Mouse (Mus musculus): ENCODE results near the gene Ilf2. TPM values are rescaled to one million over a fixed set of nuclear protein-coding genes. Genes with fewer than 3 reads are reported as not detected.

Gene Ilf2
- total RNA-seq (2015): 51.8 and 57.3 TPM in 2 replicates
- 103 and 111 TPM in 2 replicates for total RNA-seq (2017)

DNA sequence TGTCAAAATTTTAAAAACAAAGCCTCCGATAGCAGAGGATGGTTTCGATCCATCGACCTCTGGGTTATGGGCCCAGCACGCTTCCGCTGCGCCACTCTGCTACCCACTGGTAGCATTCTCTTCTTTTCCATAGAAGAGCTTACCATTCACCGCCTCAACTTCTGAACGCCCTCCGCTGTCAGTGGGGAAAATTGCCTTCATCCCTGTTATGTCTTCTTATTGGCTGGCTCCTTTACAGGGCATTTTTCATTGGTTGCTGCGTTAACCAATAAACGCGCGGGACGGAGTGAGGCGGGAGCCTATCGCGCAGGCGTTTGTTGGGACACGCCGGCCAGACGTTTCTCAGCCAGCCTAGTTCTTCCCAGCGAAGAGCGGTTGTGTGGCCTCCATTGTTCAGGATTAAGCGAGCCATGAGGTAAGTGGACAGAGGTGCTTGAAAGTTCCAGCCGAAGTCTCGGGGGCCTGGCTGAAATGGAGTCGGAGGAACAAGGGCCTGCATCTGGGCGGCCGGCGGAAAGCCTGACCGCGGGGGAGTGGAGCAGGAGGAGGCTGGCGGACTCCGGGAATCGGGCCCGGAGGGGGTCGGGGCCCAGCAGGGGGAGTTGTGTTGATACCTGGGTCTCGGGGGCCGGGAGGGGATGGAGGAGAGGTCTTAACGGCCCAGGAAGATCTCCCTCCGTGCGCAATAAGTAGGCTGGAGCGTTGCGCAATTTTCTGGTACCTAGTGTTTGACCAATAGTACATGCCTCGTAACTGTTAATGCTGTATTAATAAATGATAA is at the start of gene Ilf2:
TSS of gene Ilf2 (plus strand) at position 296 of the 781 bp plus-strand sequence.
- peak; percentile 98 for ATAC-seq (ENCODE audit: poor library complexity, severe bottlenecking)

DNA sequence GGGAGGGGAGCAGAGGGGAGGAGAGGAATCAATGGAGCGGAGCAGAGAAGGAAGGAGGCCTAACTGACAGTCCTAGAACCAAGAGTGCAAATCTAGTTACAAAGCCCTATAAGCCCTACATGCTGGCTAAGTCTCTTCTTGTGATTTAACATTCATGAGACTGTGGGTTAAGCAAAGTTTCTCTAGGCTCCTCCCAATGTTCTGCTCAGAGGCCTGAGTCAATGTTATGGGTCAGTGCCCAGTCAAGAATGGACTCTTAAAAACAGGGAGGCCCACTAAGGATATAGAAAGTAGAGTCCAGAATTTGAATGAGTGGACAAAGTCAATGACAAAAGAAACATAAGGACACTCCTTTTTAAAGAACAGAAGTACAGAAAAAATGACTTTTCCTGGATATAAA is 48.4 kb upstream of the Ilf2 start:
- no peak for ATAC-seq (ENCODE audit: poor library complexity, severe bottlenecking)

DNA sequence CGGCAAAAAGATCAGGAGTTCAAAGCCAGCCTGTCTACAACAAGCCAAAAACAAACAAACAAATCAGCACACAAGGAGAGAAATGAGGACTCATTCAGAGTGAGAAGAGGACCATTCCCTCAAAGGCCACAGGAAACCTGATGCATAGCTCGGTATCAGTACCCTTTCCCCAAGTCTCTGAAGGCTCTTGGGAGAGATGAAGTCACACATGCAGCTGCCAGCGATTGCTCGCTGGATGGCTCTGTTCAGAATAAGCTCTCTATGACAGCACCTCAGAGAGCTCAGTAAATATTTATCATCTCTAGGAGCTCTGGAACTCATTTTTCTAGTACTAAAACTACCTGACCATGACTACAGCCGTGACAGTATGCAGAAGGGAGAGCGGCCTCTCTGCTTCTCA is 47.7 kb upstream of the Ilf2 start:
- ATAC-seq (ENCODE audit: poor library complexity, severe bottlenecking): no peak

DNA sequence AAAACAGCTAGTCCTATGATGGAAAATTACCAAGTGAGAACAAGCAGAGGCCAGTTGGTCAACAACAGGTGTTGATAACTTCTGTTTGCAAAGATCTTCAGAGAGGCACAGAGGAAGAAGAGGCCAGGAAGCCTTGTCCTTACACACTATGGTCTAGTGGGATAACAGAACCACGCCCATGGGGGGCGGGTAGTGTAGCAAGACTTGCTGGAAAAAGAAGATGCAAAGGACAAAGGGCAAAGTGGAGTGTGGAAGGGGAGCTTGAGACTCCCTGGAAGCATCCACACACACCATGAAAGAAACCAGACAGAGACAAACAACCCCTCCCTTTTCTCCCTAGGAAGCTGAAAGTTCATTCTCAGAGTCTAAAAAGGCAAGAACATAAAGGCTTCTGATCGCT is 46.4 kb upstream of the Ilf2 start:
- no peak for ATAC-seq (ENCODE audit: poor library complexity, severe bottlenecking)

GRCm38 (mm10) chr3:90432348-90432747 is 43.6 kb upstream of the Ilf2 start:
- ATAC-seq (ENCODE audit: poor library complexity, severe bottlenecking): no peak

- ATAC-seq (ENCODE audit: poor library complexity, severe bottlenecking): peak; percentile 44
Measured at GRCm38 (mm10) chr3:90432811-90433219, 43.1 kb upstream of the Ilf2 start.

DNA sequence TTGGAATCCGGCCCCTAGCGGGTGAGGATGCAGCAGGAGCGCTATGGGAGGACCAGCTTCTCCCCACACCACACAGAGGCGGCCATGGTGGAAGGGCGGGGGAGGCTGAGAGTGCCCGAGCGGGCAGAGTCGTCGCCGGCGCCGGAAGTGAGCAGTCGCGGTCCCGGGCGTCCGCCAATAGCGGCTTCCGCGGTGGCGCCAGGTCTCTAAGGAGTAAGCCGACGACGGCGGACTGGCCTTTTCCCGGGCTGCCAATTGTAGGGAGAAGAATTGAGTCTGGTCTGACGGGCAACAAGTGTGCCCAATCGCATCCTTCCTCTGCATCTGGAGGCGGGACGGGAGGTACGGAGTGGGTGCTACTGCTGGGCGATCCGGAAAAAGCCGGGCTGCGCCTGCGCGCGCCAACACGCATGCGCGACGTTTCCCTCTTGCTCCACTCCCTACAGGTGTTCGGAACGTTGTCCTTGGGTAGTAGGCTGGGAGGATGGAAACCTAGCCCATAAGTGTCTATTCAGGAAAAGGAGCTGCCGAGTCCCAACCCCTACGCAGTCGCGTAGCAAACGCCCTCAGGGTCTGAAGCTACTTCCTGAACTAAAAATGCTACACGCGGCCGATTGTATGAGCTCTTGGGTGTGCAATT is 42.4 kb upstream of the Ilf2 start, which contains the start of gene Ints3:
TSS of gene Ints3 (minus strand) at position 242 of the 640 bp plus-strand sequence.
- peak; percentile 97 for ATAC-seq (ENCODE audit: poor library complexity, severe bottlenecking)

DNA sequence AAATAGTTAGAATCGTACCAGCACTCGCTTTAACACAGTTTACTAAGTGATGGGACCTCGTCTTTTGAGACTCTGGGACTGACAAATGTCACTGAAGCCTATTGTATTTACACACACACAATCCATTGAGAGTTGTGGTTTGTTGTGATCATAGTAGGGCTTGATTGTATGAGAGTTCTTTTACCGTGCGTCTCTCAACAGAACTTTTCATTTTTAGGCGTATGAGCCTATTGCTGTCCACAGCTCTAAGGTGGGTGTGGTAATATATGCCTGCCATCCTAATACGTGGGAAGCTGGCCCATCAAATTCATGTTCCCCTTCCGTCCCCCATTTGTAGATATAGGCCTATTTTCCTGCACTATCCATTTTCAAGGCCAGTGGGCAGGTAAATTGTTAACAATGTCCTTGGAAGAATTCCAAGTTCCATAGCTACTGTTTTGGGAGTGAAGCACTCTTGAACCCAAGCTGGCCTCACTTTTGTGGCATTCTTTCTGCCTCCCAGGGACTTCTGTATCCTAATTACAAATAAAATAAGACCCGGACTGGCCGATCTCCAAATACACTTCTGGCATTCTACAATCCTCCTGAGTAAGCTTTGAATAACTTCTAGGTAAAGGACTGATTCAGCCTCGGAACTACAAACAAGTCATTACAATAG is 41.7 kb upstream of the Ilf2 start:
- ATAC-seq (ENCODE audit: poor library complexity, severe bottlenecking): no peak

DNA sequence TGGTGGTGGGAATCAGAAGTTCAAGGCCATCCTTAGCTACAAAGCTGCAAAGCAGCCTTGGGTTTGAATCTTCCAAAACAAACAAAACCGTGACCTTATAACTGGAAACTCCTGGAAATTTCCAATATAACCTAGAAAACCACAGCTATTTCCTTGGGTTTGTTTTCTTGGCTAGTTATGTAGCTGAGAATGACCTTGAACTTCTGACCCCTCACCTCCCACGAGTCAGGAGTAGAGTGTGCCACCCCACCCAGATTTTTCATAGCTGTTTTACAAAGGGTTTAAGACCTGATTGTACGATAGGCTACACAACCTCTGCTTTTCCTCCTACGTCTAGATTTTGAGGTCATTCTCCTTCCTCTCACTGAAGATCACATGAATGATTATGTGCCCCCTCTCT is 38.8 kb upstream of the Ilf2 start:
- ATAC-seq (ENCODE audit: poor library complexity, severe bottlenecking): no peak

DNA sequence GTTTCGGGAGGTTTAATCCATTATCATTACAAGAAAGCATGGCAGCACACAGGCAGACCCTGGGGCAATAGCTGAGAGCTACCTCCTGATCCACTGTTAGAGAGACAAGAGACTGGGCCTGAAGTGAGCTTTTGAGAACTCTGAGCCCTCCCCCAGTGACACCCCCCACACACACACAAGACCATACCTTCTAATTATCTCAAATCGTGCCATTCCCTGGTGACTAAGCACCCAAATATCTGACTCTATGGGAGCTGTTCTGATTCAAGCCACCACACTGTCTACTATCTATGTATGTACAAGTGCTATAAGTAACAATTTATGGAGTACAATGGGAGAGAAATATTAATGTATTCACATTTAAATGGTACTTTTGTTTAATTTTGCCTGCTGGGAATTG is 35.2 kb upstream of the Ilf2 start:
- no peak for ATAC-seq (ENCODE audit: poor library complexity, severe bottlenecking)

GRCm38 (mm10) chr3:90443977-90444376 is 31.9 kb upstream of the Ilf2 start:
- no peak for ATAC-seq (ENCODE audit: poor library complexity, severe bottlenecking)

- no peak for ATAC-seq (ENCODE audit: poor library complexity, severe bottlenecking)
Measured at GRCm38 (mm10) chr3:90445417-90446200, 30.3 kb upstream of the Ilf2 start.

DNA sequence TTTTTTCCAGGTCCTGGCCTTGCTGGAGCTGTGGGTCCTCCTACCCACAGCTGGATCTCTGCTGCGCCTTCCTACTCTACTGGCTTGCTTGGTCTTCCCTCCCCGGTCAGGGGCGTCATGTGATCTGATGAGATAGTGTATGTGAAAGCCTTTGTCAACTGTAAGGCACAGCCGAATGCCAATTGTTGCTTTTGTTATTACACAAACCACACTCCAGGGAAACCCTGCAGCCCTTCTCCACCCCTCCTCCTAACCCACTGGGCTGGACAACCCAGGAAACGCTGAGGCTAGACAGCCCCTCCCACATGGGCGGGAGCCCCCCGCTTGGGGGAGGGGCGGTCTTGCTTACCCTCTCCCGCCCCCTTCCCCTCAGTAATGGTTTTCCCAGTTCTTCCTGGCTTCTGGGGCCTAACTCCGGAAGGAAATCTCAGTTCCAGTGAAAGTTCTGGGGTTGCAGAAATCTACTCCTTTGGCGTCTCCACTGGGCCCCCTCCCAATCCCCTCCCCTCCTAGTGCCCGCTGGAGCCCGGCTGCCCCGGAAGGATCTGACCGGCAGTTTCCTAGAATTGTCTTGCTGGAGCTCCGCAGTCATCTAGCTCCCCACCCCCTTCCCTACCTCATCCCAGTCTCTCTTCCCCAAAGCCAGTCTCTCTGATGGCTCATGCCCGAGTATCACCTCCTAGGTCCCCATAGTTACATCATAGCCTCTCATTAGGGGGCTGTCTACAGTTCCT is 29.4 kb upstream of the Ilf2 start:
- ATAC-seq (ENCODE audit: poor library complexity, severe bottlenecking): peak; percentile 69

- ATAC-seq (ENCODE audit: poor library complexity, severe bottlenecking): no peak
Measured at GRCm38 (mm10) chr3:90447123-90447494, 28.8 kb upstream of the Ilf2 start.

DNA sequence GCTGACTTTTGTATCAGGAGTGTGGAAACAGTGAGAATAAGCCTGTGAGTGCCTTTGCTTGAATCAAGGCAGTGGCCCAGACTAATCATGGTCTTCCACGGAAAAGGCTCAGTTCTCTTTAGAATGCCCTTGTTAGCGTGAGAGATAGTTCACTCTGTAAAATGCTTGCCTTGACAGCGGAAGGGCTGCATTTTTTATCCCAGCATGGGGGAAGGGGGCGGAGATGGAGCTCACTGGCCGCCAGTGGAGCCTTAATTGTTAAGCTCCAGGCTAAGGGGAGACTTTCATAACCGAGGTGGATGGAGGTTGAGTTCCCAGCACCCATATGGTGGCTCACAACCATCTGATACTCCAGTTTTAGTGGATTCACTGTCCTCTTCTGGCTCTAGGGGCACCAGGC is 27.3 kb upstream of the Ilf2 start:
- ATAC-seq (ENCODE audit: poor library complexity, severe bottlenecking): no peak

GRCm38 (mm10) chr3:90450874-90451273 is 25.1 kb upstream of the Ilf2 start:
- no peak for ATAC-seq (ENCODE audit: poor library complexity, severe bottlenecking)

DNA sequence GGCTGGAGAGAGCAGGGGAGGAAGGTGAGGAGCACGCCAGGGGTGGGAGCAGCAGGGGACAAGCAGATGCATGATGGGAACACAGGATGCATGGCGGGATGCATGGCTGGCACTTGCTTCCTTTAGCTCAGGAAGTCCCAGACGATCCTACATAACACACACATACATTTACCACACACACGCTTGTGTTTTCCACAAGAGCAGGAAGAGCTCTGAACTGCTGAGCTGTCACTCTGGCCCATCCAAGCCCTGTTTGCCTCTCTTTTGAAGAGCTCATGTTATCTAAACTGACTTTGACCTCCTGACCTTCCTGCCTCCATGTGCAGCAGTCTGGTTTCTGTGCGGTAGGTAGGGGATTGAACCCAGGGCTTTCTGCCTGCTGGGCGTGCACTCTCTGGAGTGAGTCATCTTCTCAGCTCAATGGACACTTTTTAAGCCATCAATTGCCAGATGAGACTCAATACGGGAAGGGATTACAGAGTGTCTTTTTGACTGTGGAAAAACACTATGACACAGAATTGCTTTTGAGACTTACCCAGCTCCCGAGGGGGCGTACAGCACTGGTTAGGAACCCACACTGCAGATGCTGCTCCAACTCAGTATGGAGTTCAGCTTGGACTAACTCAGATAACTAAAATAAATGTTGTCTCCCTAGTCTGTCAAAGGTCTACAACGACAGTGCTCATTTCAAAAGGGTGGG is 24.4 kb upstream of the Ilf2 start:
- ATAC-seq (ENCODE audit: poor library complexity, severe bottlenecking): no peak

DNA sequence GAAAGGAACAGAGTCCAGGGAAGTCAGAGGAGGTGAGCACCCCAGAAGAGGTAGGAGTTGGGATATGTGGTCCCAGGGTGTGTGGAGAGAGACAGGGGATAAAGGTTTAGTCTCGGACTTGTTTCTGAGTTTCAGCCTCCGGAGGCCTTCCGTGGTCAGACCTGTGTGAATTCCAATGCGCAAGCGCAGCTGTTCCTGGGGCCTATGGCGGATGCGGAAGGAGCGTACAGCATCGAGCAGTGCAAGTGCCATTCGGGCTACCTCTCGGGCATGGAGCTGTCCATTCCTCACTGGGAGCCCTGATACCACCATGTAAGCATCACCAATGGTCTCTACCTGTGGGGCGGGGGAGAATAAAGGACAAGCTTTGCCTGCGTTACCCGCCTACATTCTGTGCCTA is 21.0 kb upstream of the Ilf2 start:
- no peak for ATAC-seq (ENCODE audit: poor library complexity, severe bottlenecking)

DNA sequence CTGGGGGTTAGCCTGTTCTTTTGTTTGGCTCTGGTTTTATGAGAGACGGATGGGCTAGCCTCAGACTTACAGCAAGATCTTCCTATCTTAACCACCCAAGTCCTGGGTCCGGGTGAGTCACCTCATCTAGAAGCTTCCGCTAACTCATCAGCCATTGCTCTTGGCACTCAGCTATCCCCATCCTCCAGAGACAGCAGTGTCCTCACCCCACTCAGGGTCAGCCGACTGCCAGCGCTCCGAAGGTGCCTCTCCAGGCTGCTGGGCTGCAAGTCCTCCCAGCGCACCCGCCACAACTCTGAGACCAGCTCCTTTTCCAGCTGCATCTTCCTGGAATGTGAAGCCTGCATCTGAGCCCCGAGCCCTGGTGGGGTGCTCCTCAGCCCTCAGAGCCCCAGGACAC is 16.2 kb upstream of the Ilf2 start:
- ATAC-seq (ENCODE audit: poor library complexity, severe bottlenecking): no peak

GRCm38 (mm10) chr3:90460315-90460714 is 15.6 kb upstream of the Ilf2 start:
- ATAC-seq (ENCODE audit: poor library complexity, severe bottlenecking): no peak

All from megakaryocyte, adult 5-6 weeks (primary cell).